Mouse (Mus musculus) activated CD4-positive, CD25-positive, alpha-beta regulatory T cell (primary cell): Measurements from ENCODE around the gene Slc25a43. TPM values are rescaled to one million over a fixed set of nuclear protein-coding genes. Genes with fewer than 3 reads are reported as not detected.

Experiments used
- polyA plus RNA-seq, 2 experiments: library from polyadenylated mRNA; unstranded; fragments of 100-300 nt; shearing (Covaris generic); gene quantifications; one replicate each; pipeline ENCODE4 v1.2.1; 2017

The Slc25a43 gene
- polyA plus RNA-seq, result under 1 TPM; 0.37 to 0.93 TPM

DNA sequence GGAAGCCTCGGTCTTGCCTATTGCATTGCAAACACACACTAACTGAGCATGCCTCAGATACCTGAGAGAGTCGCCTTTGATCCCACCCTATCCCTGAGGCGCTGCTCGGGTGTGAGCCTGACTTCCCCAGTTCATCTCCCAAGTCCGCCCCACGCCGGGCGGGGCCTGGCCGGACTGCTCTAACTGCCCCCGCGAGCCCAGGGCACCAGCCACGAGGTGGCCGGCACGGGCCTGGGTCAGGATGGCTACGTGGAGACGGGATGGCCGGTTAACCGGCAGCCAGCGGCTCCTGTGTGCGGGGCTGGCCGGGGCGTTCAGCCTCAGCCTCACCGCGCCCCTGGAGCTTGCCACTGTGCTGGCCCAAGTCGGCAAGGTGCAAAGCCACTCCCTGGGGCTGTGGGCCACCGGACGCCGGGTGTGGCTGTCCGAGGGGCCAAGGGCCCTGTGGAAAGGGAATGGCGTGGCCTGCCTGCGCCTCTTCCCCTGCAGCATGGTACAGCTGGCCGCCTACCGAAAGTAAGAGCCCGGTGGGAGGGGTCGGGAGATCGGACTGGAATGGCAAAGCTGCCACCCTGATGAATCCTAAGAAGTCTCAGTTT is at the start of gene Slc25a43:
TSS of gene Slc25a43 (plus strand) at position 157 of the 599 bp plus-strand sequence.

DNA sequence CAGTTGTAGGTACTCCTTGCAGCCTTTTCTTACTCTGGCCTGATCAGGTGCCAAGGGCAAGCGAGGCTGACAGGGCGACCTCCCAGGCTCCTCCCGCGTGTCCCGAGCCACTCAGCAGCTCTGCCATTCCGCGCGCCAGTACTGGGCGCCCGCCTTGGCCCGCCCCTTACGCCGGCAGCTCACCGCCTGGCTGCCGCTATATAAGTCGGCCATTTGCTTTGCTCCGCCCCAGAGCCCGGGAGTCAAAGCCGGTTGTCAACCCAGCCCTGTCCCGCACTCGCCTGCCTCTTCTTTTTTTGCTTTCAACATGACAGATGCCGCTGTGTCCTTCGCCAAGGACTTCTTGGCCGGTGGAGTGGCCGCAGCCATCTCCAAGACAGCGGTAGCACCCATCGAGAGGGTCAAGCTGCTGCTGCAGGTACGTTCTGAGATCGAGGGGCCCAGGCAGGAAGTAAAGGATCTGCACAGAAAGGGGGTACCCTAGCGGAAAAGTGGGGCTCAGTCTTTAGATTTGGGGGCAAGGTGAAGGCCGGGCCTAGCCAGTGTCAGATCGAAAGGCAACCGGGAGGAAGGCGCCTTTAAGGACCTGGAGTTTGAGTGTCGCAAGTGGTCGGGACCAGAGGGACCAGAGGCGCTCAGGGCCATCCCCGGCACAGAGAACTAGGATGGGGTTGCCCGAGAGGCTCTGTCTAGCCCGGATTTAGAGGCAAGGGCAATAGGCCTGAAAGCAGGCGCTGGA is 52.1 kb downstream of the Slc25a43 start, which contains the start of gene Slc25a5:
TSS of gene Slc25a5 (plus strand) at position 228 of the 739 bp plus-strand sequence.

Other genes starting within 250 kb of the Slc25a43 start
- 10 to 100 TPM; 71.8 to 76.4 TPM for gene Pgrmc1, start 145.5 kb upstream of the Slc25a43 start, polyA plus RNA-seq
- 1 to 10 TPM in 1 of 2 experiments, under 1 TPM in 1; 0.67 to 1.9 TPM for gene Akap17b, start 98.3 kb upstream of the Slc25a43 start, polyA plus RNA-seq
- 100 to 1,000 TPM; 746 to 940 TPM for gene Slc25a5, start 52.0 kb downstream of the Slc25a43 start, polyA plus RNA-seq
- 100 to 1,000 TPM; 128 to 143 TPM for gene Ube2a, start 130.2 kb downstream of the Slc25a43 start, polyA plus RNA-seq
- gene C330007P06Rik, start 130.5 kb downstream of the Slc25a43 start, polyA plus RNA-seq, result 10 to 100 TPM; 29.5 to 31.0 TPM
- gene Nkrf, start 159.2 kb downstream of the Slc25a43 start, polyA plus RNA-seq, result 1 to 10 TPM in 1 of 2 experiments, under 1 TPM in 1; 0.48 to 2.1 TPM
- gene Sept6, start 248.1 kb downstream of the Slc25a43 start, polyA plus RNA-seq, result 100 to 1,000 TPM; 108 to 117 TPM